Mouse (Mus musculus): ENCODE measurements at regions not wholly inside any gene's neighbourhood (a gene's known extent, or its start where the extent isn't known, plus 50 kb on each side); places are given as distances from the start of the nearest gene placed in this dataset.

- no peak for DNase-seq
Observed at GRCm38 (mm10) chr8:26362366-26362765, 243.0 kb downstream of the Gm45692 start.

GRCm38 (mm10) chr8:26363616-26364015, 244.3 kb downstream of the Gm45692 start:
- DNase-seq, result no peak

- no peak for DNase-seq
Observed at GRCm38 (mm10) chr8:26364637-26365036, 245.3 kb downstream of the Gm45692 start.

- DNase-seq, result peak; percentile 9 to 11
Observed at GRCm38 (mm10) chr8:26380668-26381067, 261.3 kb downstream of the Gm45692 start.

- no peak for DNase-seq
Observed at GRCm38 (mm10) chr8:26382426-26382825, 263.1 kb downstream of the Gm45692 start.

GRCm38 (mm10) chr8:26383886-26384285, 264.6 kb downstream of the Gm45692 start:
- no peak for DNase-seq

GRCm38 (mm10) chr8:26384305-26384993, 265.1 kb downstream of the Gm45692 start:
- DNase-seq, result no peak

GRCm38 (mm10) chr8:26384994-26385345, 265.6 kb downstream of the Gm45692 start:
- DNase-seq, result no peak

- DNase-seq, result no peak
Observed at GRCm38 (mm10) chr8:26395061-26395460, 275.7 kb downstream of the Gm45692 start.

- DNase-seq, result no peak
Observed at GRCm38 (mm10) chr8:26420002-26420401, 300.7 kb downstream of the Gm45692 start.

- no peak for DNase-seq
Observed at GRCm38 (mm10) chr8:26420536-26420935, 301.2 kb downstream of the Gm45692 start.

GRCm38 (mm10) chr8:26427311-26427710, 308.0 kb downstream of the Gm45692 start:
- DNase-seq, result no peak

GRCm38 (mm10) chr8:26429751-26430327, 310.5 kb downstream of the Gm45692 start:
- no peak for DNase-seq

- no peak for DNase-seq
Observed at GRCm38 (mm10) chr8:26432161-26432919, 313.0 kb downstream of the Gm45692 start.

- no peak for DNase-seq
Observed at GRCm38 (mm10) chr8:26436236-26436635, 316.9 kb downstream of the Gm45692 start.

GRCm38 (mm10) chr8:26437571-26437970, 318.2 kb downstream of the Gm45692 start:
- no peak for DNase-seq

GRCm38 (mm10) chr8:26438246-26438862, 319.0 kb downstream of the Gm45692 start:
- no peak for DNase-seq

- DNase-seq, result no peak
Observed at GRCm38 (mm10) chr8:26438877-26439276, 319.5 kb downstream of the Gm45692 start.

GRCm38 (mm10) chr8:26441268-26442030, 322.1 kb downstream of the Gm45692 start:
- no peak for DNase-seq

- DNase-seq, result peak; percentile 38 to 52
Observed at GRCm38 (mm10) chr8:26443041-26443440, 323.7 kb downstream of the Gm45692 start.

GRCm38 (mm10) chr8:26443735-26444134, 324.4 kb downstream of the Gm45692 start:
- no peak for DNase-seq

- no peak for DNase-seq
Observed at GRCm38 (mm10) chr8:26445991-26446390, 326.7 kb downstream of the Gm45692 start.

All from thymus, postnatal 36 days (tissue).